Mouse (Mus musculus) C2C12 (cell line): ENCODE measurements at regions not wholly inside any gene's neighbourhood (a gene's known extent, or its start where the extent isn't known, plus 50 kb on each side); places are given as distances from the start of the nearest gene placed in this dataset.

Experiments used
- H3K27me3 ChIP-seq: one replicate; pipeline ENCODE4 v1.6.1; 2011; ENCODE audit not compliant: control insufficient read depth, insufficient read depth, insufficient read length
- H3K36me3 ChIP-seq: one replicate; pipeline ENCODE4 v1.6.1; 2011; ENCODE audit not compliant: control insufficient read depth, insufficient read depth
- H3K4me3 ChIP-seq: one replicate; pipeline ENCODE4 v1.5.1; 2011; ENCODE audit warnings: mild to moderate bottlenecking, control low read depth; ENCODE audit not compliant: poor library complexity, insufficient read depth, severe bottlenecking
- H3K79me2 ChIP-seq: one replicate; pipeline ENCODE4 v1.6.1; 2011; ENCODE audit not compliant: control insufficient read depth, insufficient read depth
- H3K79me3 ChIP-seq: one replicate; pipeline ENCODE4 v1.6.1; 2011; ENCODE audit warnings: low read depth, control low read depth
- H3ac ChIP-seq: one replicate; pipeline ENCODE3; 2011; ENCODE audit warnings: low read depth; ENCODE audit not compliant: control insufficient read depth, insufficient read length
- CEBPB ChIP-seq: IDR thresholded peaks from one replicate; pipeline ENCODE4 v1.6.1; 2011; ENCODE audit warnings: low read depth, mild to moderate bottlenecking, control low read depth, moderate library complexity
- CTCF ChIP-seq: IDR thresholded peaks from one replicate; pipeline ENCODE4 v1.5.1; 2011; ENCODE audit not compliant: control insufficient read depth, insufficient read depth, insufficient read length
- FOSL1 ChIP-seq: IDR thresholded peaks from one replicate; pipeline ENCODE4 v1.8.0; 2011; ENCODE audit warnings: mild to moderate bottlenecking, low read length; ENCODE audit not compliant: poor library complexity, insufficient read depth, severe bottlenecking
- MAX ChIP-seq: IDR thresholded peaks from one replicate; pipeline ENCODE4 v1.6.1; 2011; ENCODE audit warnings: mild to moderate bottlenecking, control low read depth
- MYOD1 ChIP-seq: IDR thresholded peaks from one replicate; pipeline ENCODE4 v1.6.1; 2011; ENCODE audit warnings: low read depth; ENCODE audit not compliant: control insufficient read depth, insufficient read length
- MYOG ChIP-seq: IDR thresholded peaks from one replicate; pipeline ENCODE4 v1.6.1; 2011; ENCODE audit not compliant: control insufficient read depth, insufficient read length; ENCODE audit errors: extremely low read depth
- USF1 ChIP-seq: IDR thresholded peaks from one replicate; pipeline ENCODE4 v1.6.1; 2011; ENCODE audit warnings: low read depth, mild to moderate bottlenecking, control low read depth, moderate library complexity

- TF ChIP-seq MYOG (no peak), CTCF (no peak), MAX (no peak), FOSL1 (no peak), CEBPB (no peak), MYOD1 (no peak), USF1 (no peak)
- no peaks in the 10 kb centered on the region for H3K36me3 ChIP-seq
- H3K79me3 ChIP-seq: no peaks in the 10 kb centered on the region
- H3K27me3 ChIP-seq: peaks cover 23% of the 10 kb centered on the region
- no peaks in the 10 kb centered on the region for H3K79me2 ChIP-seq
- H3ac ChIP-seq: no peak overlapping the region
- H3K4me3 ChIP-seq: no peak overlapping the region
Measured at GRCm38 (mm10) chr5:37980692-37981091, 57.9 kb upstream of the Stx18 start.

- Histone ChIP-seq H3K4me3 (no peak overlapping the region), H3K27me3 (peaks cover 22% of the 10 kb centered on the region), H3K79me3 (no peaks in the 10 kb centered on the region), H3K36me3 (no peaks in the 10 kb centered on the region), H3ac (no peak overlapping the region), H3K79me2 (no peaks in the 10 kb centered on the region)
- no peak for TF ChIP-seq MYOD1
Measured at GRCm38 (mm10) chr5:37976943-37977434, 61.6 kb upstream of the Stx18 start.

GRCm38 (mm10) chr5:37972980-37973545 lies 65.5 kb upstream of the Stx18 start:
- peaks cover 49% of the 10 kb centered on the region for H3K27me3 ChIP-seq
- no peak overlapping the region for H3K4me3 ChIP-seq
- no peaks in the 10 kb centered on the region for H3K36me3 ChIP-seq
- H3ac ChIP-seq: no peak overlapping the region
- no peak for TF ChIP-seq USF1
- TF ChIP-seq MAX: no peak
- H3K79me2 ChIP-seq: no peaks in the 10 kb centered on the region
- H3K79me3 ChIP-seq: no peaks in the 10 kb centered on the region

- Histone ChIP-seq H3K79me3 (no peaks in the 10 kb centered on the region), H3K4me3 (no peak overlapping the region), H3K27me3 (peaks cover 63% of the 10 kb centered on the region), H3ac (no peak overlapping the region), H3K79me2 (no peaks in the 10 kb centered on the region), H3K36me3 (no peaks in the 10 kb centered on the region)
- no peak for TF ChIP-seq MYOD1
- TF ChIP-seq FOSL1: no peak
- TF ChIP-seq MYOG: no peak
- TF ChIP-seq CEBPB: no peak
- TF ChIP-seq MAX: no peak
- no peak for TF ChIP-seq CTCF
- no peak for TF ChIP-seq USF1
Measured at GRCm38 (mm10) chr5:37971724-37972123, 66.8 kb upstream of the Stx18 start.

- peaks cover 77% of the 10 kb centered on the region for H3K27me3 ChIP-seq
- H3ac ChIP-seq: no peak overlapping the region
- TF ChIP-seq CTCF (no peak), FOSL1 (no peak), USF1 (no peak), CEBPB (no peak), MAX (no peak), MYOD1 (no peak)
- H3K36me3 ChIP-seq: no peaks in the 10 kb centered on the region
- H3K79me2 ChIP-seq: no peaks in the 10 kb centered on the region
- H3K4me3 ChIP-seq: no peak overlapping the region
- no peaks in the 10 kb centered on the region for H3K79me3 ChIP-seq
Measured at GRCm38 (mm10) chr5:37968596-37968995, 69.9 kb upstream of the Stx18 start.

GRCm38 (mm10) chr5:37967914-37968375 lies 70.6 kb upstream of the Stx18 start:
- peaks cover 74% of the 10 kb centered on the region for H3K27me3 ChIP-seq
- no peak overlapping the region for H3K4me3 ChIP-seq
- no peaks in the 10 kb centered on the region for H3K36me3 ChIP-seq
- H3ac ChIP-seq: no peak overlapping the region
- no peak for TF ChIP-seq MYOG
- TF ChIP-seq CTCF: no peak
- no peak for TF ChIP-seq USF1
- H3K79me3 ChIP-seq: no peaks in the 10 kb centered on the region
- H3K79me2 ChIP-seq: no peaks in the 10 kb centered on the region
